Mouse (Mus musculus): ENCODE measurements at regions not wholly inside any gene's neighbourhood (a gene's known extent, or its start where the extent isn't known, plus 50 kb on each side); places are given as distances from the start of the nearest gene placed in this dataset.

DNA sequence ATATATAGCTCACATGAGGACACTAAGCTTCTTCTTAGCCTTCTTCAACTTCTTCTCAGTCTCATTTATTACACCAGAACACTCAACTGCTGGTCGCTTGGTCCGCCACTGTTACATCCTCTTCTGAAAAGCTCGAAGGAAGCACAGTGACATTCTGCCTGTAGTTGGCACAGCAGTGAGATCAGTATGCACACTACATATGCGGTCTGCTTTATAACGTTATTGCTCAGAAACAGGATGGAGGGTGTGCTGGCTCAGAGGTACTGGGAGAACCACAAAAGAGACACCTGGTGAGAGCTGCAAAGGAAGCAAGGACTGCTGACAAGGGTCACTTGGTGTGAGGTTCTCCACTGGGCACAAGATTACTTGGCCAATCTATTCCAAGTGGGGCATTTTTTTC is 179.5 kb downstream of the Ets1 start:
- Histone ChIP-seq H3K4me3 (ENCODE audit: insufficient read depth, low read depth, low read length) (no peak overlapping the region), H3K4me1 (ENCODE audit: control insufficient read depth, insufficient read depth, insufficient read length, low read length) (peaks cover 4% of the 10 kb centered on the region; the same call in 1 of the 2 replicates), H3K27ac (replicated peaks; ENCODE audit: low read depth, low read length) (no peak overlapping the region)

DNA sequence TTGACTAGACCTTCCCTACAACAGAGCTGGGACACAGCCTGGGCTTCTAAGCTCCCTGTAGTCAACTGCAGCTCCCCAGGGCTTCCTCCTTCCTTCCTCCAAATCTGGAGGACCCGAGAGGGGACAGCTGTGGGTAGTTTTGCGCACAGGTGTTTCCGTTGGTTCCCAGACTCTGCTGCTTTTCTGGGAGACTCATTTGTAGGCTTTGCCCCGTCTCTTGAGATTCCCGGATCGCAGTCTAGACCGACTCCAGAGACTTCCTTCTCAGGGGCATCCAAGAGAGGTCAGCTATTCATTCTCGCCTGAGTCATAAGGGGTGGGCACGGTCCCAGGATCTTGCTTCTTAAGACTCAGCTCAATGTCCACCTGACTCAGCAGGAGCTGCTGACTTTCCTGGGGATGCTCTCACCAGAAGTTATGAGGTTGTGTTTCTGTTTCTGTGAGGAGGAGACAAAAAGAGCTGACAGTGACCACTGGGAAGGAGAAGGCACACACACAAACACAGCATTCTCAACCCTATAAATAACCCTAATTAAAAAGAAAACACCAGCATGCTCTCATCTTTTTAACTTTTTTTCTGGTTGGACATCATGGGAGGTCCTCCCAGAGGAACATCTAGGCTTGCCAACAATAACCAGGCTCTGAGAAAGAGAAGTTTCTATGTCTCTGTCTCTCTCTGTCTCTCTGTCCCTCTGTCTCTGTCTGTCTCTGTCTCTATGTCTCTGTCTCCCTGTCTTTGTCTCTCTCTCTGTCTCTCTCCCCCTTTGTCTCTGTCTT is 180.8 kb downstream of the Ets1 start:
- Histone ChIP-seq H3K4me3 (ENCODE audit: insufficient read depth, low read depth, low read length) (no peak overlapping the region), H3K4me1 (ENCODE audit: control insufficient read depth, insufficient read depth, insufficient read length, low read length) (peaks cover 4% of the 10 kb centered on the region; the same call in 1 of the 2 replicates), H3K27ac (replicated peaks; ENCODE audit: low read depth, low read length) (peak overlapping the region; percentile 37; the same call in 1 of the 2 replicates)

DNA sequence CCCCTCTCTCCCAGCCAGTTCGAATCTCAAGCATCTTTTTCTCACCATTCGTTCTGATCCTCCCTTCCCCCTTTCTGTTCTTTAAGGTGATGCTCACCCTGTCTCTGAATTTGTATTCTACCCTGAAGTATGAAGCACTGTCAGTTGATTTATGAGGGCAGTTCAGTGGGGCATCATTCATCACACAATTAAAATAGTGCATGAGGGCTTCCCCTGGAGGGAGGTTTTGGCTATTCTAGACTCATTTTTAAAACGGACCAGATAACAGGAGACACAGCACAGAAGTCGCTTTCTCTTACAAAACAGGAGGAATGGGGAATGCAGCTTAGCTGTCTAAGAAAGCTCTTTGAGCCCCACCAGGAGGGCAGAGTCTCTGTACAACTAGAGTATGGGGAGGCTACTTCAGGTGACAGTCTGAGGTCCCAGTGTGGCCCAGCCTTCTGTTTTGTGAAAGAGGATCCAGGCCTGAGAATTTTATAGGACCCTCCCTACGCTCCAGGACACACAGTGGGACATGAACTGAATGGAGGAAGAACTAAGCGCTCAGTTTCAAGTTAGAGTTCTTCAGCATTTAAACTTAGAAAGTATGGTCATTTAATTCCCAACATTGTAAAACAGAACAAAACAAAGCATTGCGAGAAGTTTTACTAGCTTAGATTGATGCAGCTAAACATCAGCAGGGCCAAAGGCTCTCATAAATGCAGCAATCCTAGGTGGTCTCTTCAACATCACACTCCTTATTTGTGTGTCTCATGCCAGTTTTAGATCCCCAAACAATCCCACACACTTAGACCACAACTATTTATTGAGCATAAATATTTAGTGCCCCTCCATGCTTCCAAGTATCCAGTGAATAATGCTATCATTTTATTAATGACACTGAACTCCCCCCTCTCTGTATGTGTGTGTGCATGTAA is 181.7 kb downstream of the Ets1 start:
- Histone ChIP-seq H3K27ac (replicated peaks; ENCODE audit: low read depth, low read length) (no peak overlapping the region), H3K4me1 (ENCODE audit: control insufficient read depth, insufficient read depth, insufficient read length, low read length) (peaks cover 4% of the 10 kb centered on the region; the same call in 1 of the 2 replicates), H3K4me3 (ENCODE audit: insufficient read depth, low read depth, low read length) (no peak overlapping the region)

DNA sequence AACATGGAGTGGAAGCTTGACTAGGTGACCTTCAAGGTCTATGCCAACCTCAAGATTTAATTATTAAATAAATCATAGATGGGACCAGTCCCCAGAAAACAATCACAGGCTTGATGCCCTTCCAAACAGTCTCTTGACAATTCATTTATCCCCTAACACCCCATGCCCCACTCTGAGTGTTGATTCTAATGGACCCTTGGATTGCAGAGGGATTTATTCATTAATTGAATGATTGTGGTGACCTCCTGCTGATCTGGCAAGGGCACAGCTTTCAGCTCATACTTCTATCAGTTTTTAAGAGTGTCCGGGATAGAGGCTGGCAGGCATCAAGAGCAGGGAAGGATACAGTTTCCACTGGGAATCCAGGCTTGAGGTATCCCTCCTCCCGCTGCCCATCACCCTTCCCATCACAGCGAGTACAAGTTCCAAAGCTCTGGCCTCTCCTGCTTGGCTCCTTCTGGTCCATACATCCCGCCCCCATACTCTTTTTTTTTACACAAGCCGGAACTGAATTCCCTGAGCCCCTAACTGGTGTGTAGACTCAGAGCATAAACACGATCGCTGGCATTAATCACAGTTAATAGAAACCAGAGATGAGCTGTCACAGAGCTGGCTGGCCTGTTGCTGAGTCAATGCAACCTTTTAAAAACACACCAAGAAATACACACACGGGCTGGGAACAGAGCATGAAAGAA is 187.6 kb downstream of the Ets1 start:
- H3K4me3 ChIP-seq (ENCODE audit: insufficient read depth, low read depth, low read length): no peak overlapping the region
- no peaks in the 10 kb centered on the region for H3K4me1 ChIP-seq (ENCODE audit: control insufficient read depth, insufficient read depth, insufficient read length, low read length)
- no peak overlapping the region for H3K27ac ChIP-seq (replicated peaks; ENCODE audit: low read depth, low read length)

DNA sequence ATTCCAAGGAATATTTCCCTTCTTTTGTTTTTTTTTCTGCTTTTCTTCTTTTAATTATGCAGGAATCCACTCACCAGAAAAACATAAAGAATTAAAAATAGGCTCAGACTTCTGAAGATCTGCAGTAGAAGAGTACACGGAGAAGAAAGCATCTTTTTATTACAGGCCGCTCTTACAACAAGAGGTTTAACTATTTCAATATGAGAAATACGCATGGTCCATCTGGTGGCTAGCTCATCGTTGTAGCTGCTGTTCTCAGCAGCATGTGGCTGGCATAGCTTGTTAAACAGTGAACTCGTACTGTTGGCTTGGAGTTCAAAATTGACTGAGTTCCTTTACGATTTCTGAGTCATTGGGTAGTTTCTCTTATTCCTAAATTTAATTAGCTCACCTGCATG is 188.1 kb downstream of the Ets1 start:
- Histone ChIP-seq H3K27ac (replicated peaks; ENCODE audit: low read depth, low read length) (no peak overlapping the region), H3K4me3 (ENCODE audit: insufficient read depth, low read depth, low read length) (no peak overlapping the region), H3K4me1 (ENCODE audit: control insufficient read depth, insufficient read depth, insufficient read length, low read length) (no peaks in the 10 kb centered on the region)

DNA sequence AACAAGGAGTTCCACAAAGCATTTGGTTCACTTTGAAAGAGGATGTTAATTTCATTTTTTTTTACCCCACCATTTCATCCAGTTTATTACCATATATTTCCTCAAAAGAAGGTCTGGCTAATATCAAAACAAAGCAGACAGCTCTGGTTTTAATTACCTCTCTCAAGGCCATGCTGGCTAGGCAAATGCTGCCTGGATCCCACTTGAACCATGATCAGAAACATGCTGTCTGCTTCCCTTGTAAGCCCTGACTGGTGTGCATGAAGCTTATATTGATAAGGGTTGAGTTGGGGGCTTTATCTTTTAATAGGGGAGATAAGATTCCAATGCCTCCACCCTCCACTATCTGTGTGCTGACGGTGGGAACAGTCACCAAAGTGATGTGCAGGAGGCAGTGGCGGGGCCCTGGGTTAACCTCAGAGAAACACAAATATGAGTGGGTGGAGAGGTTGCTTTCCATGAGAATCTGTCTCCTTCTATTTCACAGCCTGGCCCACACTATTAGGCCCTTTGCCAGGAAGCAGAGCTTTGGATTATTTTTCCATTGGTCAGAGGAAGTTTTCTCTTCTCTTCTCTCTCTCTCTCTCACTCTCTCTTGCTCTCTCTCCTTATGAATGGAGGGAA is 194.4 kb downstream of the Ets1 start:
- Histone ChIP-seq H3K4me1 (ENCODE audit: control insufficient read depth, insufficient read depth, insufficient read length, low read length) (peaks cover 20% of the 10 kb centered on the region), H3K27ac (replicated peaks; ENCODE audit: low read depth, low read length) (no peak overlapping the region)

DNA sequence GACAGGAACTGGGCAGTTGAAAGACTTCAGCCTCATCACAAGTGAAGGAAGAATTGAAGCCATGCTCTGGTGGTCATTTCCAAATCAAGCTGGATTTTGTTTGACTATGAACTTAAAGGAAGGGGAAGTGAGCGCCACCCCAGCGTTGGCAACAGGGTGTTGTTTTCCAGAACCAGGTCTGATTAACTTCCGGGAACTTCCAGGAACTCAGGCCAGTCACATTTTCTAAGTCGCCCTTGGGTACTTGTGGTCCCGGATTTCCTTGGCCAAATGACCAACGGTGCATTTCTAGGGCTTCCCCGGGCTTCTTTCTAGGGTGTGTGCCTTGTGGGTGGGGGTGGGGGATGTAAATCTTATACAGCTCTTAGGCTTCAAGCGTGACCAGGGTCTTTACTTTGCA is 197.4 kb downstream of the Ets1 start:
- Histone ChIP-seq H3K4me3 (ENCODE audit: insufficient read depth, low read depth, low read length) (no peak overlapping the region), H3K27ac (replicated peaks; ENCODE audit: low read depth, low read length) (peak overlapping the region; percentile 59), H3K4me1 (ENCODE audit: control insufficient read depth, insufficient read depth, insufficient read length, low read length) (peaks cover 31% of the 10 kb centered on the region)

More for the DNA sequence above, 194.4 kb downstream of the Ets1 start:
- H3K4me3 ChIP-seq (ENCODE audit: insufficient read depth, low read depth, low read length): no peak overlapping the region

DNA sequence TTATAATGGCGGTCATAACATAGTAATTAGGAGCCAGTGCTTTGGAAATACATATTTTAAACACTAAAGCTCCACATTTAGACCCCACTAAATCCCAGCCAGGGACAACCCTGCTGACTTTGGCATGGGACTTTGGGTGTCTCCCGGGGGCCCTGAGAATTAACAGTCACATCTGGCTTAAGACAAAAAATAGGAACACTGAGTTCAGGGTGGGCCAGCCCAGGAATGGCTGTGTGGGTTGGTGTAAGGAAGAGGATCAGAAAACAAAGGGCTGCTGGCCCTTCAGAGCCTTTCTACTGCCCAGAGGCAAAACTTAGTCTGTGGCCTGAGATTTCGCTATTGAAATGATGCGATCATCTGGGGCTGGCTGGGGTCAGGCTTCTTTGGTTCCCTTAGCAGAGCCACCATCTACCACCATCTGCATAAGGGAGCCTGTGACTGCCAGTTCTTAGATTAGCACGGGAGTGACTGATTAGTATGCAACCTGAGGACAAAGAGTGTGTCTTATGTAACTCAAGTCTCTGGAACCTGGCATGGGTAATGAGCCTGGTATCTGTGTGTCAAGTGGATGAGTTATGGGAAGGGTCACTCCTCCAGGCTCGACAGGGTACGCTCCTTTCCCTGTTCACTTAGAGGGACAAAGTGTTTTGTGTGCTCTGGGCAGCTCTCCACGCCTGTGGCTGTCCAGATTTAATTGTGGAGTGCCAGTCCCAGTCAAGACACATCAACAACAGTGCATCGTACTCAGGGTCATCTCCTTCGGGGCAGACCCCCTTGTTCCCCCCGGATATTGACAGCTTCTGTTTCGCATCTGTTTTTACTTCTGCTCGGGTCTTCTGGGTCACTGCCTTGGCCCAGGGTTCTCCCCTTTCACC is 199.0 kb downstream of the Ets1 start:
- Histone ChIP-seq H3K27ac (replicated peaks; ENCODE audit: low read depth, low read length) (peak overlapping the region; percentile 98), H3K4me3 (ENCODE audit: insufficient read depth, low read depth, low read length) (no peak overlapping the region), H3K4me1 (ENCODE audit: control insufficient read depth, insufficient read depth, insufficient read length, low read length) (peaks cover 31% of the 10 kb centered on the region)

DNA sequence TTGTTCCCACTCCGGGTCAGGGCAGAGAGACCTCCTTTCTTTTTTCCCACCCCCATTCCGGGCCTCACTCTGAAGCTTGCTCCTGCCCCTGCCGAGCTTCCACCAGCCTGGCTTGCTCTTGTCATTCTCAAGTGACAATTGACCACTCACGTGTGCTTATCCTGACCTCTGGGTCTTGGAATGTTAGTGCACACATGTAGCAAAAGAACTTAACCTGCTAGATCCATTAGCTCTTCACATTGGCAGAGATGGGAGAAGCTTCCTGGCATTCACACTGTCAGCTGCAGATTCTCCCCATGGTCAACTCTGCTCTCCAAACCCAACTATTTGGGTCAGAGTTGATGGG is 199.6 kb downstream of the Ets1 start:
- H3K27ac ChIP-seq (replicated peaks; ENCODE audit: low read depth, low read length): peak overlapping the region; percentile 98
- no peak overlapping the region for H3K4me3 ChIP-seq (ENCODE audit: insufficient read depth, low read depth, low read length)

DNA sequence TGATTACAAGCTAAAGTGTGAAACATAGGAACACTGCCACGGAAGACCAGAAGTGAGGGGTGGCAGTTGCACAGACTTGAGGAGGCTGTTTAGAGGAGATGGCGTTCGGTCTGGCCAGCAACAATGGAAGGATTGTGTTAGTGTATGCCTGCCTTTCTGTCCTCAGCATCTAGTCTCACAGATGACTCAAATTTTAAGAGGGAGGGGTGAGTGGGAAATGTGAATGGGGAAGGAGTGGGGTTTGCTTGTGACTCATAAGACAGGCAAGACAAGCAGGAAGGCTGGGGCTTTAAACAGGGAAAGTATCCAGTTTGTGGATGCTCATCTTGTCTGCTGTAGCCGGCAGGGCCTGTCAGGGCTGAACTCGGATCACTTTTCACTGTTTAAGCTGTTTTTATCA is 200.3 kb downstream of the Ets1 start:
- Histone ChIP-seq H3K27ac (replicated peaks; ENCODE audit: low read depth, low read length) (peak overlapping the region; percentile 90), H3K4me1 (ENCODE audit: control insufficient read depth, insufficient read depth, insufficient read length, low read length) (peaks cover 29% of the 10 kb centered on the region)

More for the DNA sequence above, 199.6 kb downstream of the Ets1 start:
- H3K4me1 ChIP-seq (ENCODE audit: control insufficient read depth, insufficient read depth, insufficient read length, low read length): peaks cover 29% of the 10 kb centered on the region

DNA sequence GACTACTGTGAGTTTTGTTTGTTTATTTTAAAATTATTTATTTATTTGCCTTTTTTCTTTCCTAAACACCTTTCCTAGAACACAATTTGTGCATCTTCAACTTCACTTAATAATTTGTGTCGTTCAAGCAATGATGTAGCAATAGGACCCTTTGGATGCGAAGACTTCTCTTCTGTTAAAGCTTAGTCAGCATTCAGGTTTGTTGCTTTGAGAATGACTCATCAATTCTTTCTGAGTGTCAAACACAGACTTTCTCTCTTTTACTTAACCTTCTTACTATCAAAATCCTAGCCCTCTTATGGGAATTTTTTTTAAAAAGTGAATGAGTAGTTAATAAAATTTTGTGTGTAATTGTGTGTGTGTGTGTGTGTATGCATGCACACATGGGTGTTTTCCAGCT is 211.3 kb downstream of the Ets1 start:
- Histone ChIP-seq H3K4me1 (ENCODE audit: control insufficient read depth, insufficient read depth, insufficient read length, low read length) (no peaks in the 10 kb centered on the region), H3K27ac (replicated peaks; ENCODE audit: low read depth, low read length) (no peak overlapping the region), H3K4me3 (ENCODE audit: insufficient read depth, low read depth, low read length) (no peak overlapping the region)

More for the DNA sequence above, 200.3 kb downstream of the Ets1 start:
- H3K4me3 ChIP-seq (ENCODE audit: insufficient read depth, low read depth, low read length): no peak overlapping the region

DNA sequence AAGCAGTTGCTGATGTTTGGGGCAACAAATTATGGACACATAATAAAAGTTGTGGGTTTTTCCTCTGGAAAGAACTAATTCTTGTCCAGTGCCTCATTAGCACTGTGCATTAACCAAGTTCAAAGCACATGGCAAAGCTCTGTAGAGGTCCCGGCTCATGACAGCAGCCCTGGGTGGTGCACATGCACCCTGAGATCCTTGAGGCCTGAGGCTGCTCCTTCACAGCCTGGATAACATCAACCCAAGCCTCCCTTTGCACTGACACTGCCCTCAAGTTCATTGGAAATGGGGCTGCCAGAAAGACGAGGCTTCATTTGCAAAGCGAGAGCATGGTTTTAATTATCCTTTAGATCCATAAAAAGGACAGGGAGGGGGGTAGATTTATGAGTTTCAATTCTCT is 216.3 kb downstream of the Ets1 start:
- no peak overlapping the region for H3K27ac ChIP-seq (replicated peaks; ENCODE audit: low read depth, low read length)
- H3K4me3 ChIP-seq (ENCODE audit: insufficient read depth, low read depth, low read length): no peak overlapping the region

DNA sequence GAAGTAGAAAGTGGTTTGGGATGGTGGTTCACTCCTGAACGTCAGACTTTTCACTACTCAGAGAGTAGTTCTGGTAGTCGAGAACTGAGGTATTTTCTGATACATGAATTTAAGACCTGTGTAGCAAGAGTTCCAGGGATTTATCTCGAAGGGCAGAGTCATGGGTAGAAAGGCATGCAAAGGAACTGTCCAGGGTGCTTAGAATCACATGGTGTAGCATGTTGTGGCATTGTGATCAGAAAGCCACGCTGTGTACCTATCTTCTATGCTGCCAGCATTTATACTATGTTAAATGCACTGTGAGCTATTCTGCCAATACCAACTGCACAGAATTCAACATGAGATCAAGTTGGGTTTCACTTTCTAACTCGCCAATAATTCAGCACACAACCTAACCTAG is 227.3 kb downstream of the Ets1 start:
- H3K4me1 ChIP-seq (ENCODE audit: control insufficient read depth, insufficient read depth, insufficient read length, low read length): no peaks in the 10 kb centered on the region
- no peak overlapping the region for H3K4me3 ChIP-seq (ENCODE audit: insufficient read depth, low read depth, low read length)
- H3K27ac ChIP-seq (replicated peaks; ENCODE audit: low read depth, low read length): no peak overlapping the region

More for the DNA sequence above, 216.3 kb downstream of the Ets1 start:
- H3K4me1 ChIP-seq (ENCODE audit: control insufficient read depth, insufficient read depth, insufficient read length, low read length): no peaks in the 10 kb centered on the region

DNA sequence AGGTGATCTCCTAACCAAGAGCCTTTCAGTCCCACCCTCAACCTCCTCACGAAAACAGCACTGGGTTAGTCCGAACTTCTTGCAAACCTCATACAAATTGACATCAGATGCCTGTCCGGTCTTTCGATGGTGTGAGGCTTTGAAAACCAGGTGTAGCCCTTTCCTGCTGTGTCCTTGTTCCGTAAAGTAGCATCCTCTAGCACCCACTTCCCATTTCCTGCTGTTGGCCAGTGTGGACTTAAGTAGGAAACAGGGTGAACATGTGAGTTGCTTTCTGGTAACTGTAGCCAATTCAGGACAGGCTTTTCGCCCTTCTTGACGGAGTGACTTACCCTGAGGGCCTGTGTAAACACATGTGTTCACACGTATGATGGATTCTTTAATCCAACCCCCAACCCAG is 232.9 kb downstream of the Ets1 start:
- Histone ChIP-seq H3K27ac (replicated peaks; ENCODE audit: low read depth, low read length) (no peak overlapping the region), H3K4me3 (ENCODE audit: insufficient read depth, low read depth, low read length) (no peak overlapping the region), H3K4me1 (ENCODE audit: control insufficient read depth, insufficient read depth, insufficient read length, low read length) (peaks cover 14% of the 10 kb centered on the region; the same call in 1 of the 2 replicates)

Data from brown adipose tissue, adult 24 weeks (tissue).